Mouse (Mus musculus) common myeloid progenitor, adult 5-6 weeks (primary cell): Measurements from ENCODE around the gene Samd9l. TPM values are rescaled to one million over a fixed set of nuclear protein-coding genes. Genes with fewer than 3 reads are reported as not detected.
"Not testable (repeated sequence)": the region's sequence is repeated elsewhere in the genome, so short reads cannot be mapped to it uniquely, and the experiment has no call there.

Source experiments
- ATAC-seq: replicated peaks from 2 replicates; pipeline ENCODE4 v1.8.0; 2016; ENCODE audit warnings: low read depth, mild to moderate bottlenecking, moderate TSS enrichment, inconsistent platforms; ENCODE audit not compliant: poor library complexity, severe bottlenecking
- total RNA-seq: library from RNA; stranded (forward); fragments of 200-1000, 187-1606 nt; gene quantifications from 2 replicates; pipeline ENCODE4 v1.2.3, GENCODE M21; 2017

Samd9l gene
- 30.6 and 33.3 TPM in 2 replicates for total RNA-seq

DNA sequence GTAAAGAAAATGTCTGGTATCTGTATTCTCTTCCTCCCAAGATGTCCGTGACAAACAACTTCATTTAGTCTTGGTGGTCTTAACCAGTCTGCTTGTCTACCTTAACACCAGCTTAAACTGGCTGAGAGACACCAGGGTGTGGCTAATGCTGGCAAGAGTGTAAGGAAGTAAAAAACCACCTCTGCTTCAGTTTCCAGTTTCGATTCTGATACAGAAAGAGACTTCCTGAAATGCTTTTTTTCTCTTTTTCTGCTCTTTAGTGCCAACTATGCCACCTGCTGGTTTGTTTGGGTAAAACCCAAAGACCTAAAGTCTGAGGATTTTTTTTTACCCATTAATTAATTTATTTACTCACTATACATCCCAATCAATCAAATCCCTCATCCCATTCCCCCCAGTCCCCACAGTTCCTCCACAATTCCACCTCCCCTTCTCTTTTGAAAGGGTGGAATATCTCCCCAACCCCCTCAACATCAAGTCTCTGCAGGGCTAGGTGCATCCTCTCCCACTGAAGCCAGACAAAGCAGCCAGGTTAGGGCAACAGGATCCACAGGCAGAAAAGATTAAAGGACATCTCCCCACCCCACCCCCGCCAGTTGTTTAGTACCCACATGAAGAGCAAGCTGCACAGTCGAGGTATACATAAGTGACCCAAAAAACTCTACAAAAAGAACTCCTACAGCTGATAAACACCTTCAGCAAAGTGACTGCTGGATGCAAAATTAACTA lies at the start of gene Samd9l:
Gene Samd9l, minus strand, starts transcription at position 233 of the 729 bp plus-strand sequence.
- peak; percentile 95 for ATAC-seq

DNA sequence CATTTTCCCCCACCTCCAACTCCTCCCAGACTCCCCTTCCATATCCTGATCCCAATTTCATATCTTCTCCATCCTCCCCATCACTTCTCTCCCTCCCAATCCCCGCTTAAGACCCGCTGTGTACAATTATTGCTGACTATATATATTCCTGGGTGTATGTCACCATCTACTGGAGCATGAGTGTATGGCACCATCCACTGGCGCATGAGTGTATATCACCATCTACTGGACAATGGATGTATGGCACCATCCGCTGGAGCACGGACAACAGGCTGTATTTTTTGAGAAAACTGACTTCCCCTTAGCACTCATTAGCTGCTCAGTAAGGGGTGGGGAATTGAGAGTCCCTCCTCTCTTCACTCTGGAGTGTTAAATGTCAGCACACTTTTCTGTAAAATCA lies 48.0 kb upstream of the Samd9l start:
- ATAC-seq: peak; percentile 100

DNA sequence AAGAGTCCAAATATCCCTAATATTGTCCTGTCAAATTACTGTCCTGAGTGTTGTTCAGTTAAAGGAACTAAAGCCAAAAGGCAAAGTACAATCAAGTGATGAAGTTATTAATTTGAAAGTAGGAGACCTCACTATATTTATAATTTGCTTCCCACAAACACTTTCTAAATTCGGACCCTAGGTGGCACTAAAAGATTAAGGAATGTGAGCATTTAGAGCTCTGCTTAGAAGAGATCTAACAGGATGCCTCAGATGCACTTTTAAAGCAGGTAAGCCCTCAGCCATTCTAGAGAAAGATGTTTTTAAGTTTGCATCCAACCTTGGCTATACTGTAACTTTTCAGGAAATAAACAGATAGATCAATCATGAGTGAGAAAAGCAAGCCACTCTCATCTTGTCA lies 44.5 kb upstream of the Samd9l start:
- ATAC-seq: no peak

DNA sequence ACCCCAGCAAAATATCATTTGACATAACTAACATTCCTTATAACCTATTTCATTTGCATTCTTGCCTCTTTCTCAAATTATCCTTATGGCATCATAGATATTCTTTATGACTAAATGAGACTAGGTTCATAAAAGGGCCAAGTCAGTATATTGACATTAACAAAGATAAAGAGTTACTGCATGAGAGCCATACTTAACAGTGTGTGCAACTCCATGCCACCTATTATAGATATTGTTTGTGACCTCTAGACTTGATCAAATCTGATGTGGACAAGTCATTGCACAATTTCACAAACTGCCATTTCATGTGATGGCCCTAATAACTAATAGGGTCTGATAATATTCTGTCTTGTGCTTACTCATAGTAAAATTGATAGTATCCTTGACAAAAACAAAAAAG lies 36.7 kb upstream of the Samd9l start:
- ATAC-seq: no peak

DNA sequence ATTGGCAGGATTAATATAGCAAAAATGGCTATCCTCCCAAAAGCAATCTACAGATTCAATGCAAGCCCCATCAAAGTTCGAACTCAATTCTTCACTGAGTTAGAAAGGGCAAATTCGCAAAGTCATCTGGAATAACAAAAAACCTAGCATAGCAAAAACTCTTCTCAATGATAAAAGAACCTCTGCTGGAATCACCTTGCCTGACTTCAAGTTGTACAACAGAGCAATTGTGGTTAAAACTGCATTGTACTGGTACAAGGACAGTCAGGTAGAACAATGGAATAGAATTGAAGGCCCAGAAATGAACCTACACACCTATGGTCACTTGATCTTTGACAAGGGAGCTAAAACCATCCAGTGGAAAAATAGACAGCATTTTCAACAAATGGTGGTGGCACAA lies 31.6 kb upstream of the Samd9l start:
- ATAC-seq: not testable (repeated sequence)

DNA sequence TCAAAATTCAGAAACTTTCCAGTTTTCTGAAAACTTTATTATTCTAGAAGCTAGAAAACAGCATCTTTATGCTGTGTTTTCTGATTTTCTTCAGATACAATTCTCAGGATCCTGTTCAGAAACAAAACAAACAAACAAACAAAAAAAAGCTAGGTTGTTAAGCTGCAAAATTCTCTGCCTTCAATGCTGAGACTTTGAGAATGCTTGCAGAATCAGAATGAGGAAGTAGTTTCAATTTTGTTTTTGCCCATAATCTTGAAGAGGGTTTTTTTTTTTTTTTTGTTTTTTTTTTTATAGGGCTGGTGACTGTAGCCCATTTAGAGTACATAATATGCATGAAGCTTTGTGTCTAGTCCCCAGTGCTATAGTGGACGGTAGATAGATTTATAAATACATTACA lies 27.7 kb upstream of the Samd9l start:
- ATAC-seq: peak; percentile 30

DNA sequence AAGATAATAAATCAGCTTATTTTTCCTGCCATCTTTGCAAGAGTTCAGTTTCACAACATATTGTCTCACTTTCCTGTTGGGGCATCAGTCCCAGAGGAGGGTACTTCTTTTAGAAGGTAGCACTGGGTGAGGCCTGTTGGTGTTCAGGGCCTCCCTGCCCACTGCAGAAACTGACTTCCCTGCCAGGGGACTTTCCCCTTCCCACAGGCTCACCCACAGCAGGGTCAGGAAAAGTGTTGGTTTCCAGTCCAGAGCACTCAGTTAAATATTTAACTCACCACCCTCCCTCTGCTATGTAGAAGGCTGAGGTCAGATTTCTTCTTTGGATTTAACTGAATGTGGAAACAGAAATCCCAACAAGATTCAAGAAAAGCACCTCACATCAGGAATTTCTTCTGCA lies 26.0 kb upstream of the Samd9l start:
- ATAC-seq: peak; percentile 51

DNA sequence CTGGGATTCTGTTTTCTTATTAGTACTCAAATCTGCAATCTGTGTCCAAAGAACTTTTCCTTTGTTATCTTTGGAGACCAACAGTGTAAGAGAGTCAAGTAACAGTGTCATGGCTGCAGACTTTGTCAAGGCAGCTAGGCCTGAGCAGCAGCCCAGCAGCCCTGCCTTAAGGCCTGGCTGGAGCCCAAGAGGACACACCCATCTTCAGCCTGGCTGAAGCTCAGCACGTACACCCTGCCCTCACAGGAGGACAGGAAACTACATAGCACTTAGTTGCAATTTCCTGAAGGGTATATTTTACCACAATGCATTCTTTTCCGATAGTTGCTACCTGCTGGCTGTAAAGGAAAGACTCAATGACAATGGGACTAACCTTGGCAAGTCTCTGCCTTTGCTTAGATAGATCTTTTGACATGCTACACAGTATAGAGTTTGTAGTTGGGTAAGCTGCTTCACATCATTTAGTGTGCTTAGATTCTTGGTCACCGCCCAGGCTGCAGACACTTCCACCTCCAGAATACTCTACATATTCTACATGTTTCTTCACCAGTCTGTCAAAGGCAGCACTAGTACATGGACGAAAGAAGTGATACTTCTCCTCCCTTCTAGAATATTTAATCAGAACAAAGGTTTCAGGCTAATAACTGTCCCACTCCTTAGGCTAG lies 25.4 kb upstream of the Samd9l start:
- peak; percentile 83 for ATAC-seq

DNA sequence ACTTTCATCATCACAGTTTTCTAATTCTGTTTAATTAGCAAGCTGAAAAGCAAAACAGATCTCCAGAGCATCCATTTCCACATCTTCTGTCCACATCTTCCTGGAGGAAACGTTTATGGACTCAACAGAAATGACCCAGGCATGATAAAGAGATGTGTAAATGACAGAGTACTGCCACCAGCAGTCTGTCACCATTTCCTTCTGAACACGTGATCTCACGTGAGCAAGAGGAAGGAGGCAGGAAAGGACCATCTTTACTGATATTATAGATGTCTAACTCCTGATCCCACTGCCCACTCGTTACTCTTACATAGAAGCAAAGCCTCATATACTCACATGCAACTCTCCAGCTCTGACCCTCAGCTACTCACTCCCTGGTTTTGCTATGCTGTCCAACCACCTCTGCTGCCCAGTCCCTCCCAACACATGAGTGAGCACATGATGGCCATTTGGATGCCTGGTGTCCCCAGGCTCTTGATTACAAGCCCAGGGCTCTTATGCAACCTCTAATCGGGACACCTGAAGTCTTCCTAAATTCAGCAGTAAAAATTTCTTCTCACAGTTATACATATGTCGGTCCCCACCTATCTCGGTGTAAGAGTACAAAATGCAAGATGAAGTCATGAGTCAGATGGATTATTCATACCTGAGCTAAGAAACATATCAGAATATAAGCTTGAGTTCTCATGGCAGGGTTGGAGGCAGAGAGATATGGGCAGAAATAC lies 2.0 kb downstream of the Samd9l start:
- ATAC-seq: peak; percentile 43

DNA sequence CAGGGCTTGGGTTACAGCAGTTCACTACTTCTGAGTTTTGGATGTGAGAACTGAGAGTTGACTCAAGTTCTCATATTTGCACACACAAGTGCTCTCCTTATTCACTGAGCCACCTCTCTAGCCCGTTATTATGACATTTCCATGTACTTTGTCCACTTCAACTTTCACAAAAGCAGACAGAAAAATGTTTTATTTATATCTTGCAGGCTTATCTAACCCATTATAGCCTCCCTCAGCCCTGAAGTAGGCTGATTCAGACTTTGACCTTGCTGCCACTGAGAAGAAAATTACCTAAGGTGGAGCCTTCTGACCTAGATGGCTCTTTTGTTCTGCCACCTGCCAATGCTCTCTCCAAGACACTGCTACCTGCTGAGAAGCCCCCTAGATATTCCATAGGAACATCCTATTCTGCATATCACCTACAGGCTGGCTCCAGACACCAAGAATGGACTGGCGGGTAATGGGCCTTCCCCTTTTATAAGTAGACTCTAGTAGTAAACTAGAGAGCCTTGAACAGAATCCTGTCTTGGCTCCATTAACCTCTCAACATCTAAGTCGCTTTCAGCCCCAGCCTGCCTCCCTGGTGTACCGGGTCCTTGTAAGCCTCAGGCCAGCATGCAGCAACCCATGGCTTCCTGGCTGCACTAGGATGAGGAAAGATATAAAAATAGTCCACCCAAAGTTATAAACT lies 3.3 kb downstream of the Samd9l start:
- ATAC-seq: not testable (repeated sequence)

DNA sequence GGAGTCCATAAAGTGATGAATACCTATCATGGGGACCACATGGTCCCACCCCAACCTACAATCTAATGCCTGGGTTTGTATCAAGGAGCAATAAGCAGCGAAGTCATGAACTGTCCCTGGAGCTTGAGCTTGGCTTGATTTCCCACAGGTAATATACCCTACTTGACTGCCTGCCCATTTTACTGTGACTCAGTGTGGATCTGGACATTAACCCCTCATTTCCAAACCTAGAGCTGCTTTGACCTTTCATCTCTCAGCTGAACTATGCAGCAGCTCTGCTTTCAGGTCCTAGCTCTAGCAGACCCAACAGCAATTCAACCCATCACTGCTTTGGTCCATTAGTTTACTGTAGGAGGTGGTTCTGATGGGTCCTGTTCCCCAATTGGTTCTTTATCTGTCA lies 9.4 kb downstream of the Samd9l start:
- no peak for ATAC-seq

DNA sequence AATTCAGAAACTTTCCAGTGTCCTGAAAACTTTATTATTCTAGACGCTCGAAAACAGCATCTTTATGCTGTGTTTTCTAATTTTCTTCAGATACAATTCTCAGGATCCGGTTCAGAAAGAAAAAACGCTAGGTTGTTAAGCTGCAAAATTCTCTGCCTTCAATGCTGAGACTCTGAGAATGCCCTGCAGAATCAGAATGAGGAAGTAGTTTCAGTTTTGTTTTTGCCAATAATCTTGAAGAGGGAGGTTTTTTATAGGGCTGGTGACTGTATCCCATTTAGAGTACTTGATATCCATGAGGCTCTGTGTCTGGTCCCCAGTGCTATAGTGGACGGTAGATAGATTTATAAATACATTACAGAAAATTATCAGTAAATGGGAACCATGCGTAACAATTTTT lies 12.8 kb downstream of the Samd9l start:
- peak; percentile 67 for ATAC-seq

DNA sequence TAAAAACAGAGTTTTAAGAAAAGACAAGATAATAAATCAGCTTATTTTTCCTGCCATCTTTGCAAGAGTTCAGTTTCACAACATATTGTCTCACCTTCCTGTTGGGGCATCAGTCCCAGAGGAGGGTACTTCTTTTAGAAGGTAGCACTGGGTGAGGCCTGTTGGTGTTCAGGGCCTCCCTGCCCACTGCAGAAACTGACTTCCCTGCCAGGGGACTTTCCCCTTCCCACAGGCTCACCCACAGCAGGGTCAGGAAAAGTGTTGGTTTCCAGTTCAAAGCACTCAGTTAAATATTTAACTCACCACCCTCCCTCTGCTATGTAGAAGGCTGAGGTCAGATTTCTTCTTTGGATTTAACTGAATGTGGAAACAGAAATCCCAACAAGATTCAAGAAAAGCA lies 14.6 kb downstream of the Samd9l start:
- peak; percentile 36; the same call in 1 of the 2 replicates for ATAC-seq

DNA sequence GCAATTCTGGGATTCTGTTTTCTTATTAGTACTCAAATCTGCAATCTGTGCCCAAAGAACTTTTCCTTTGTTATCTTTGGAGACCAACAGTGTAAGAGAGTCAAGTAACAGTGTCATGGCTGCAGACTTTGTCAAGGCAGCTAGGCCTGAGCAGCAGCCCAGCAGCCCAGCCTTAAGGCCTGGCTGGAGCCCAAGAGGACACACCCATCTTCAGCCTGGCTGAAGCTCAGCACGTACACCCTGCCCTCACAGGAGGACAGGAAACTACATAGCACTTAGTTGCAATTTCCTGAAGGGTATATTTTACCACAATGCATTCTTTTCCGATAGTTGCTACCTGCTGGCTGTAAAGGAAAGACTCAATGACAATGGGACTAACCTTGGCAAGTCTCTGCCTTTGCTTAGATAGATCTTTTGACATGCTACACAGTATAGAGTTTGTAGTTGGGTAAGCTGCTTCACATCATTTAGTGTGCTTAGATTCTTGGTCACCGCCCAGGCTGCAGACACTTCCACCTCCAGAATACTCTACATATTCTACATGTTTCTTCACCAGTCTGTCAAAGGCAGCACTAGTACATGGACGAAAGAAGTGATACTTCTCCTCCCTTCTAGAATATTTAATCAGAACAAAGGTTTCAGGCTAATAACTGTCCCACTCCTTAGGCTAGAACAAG lies 15.1 kb downstream of the Samd9l start:
- peak; percentile 76 for ATAC-seq

DNA sequence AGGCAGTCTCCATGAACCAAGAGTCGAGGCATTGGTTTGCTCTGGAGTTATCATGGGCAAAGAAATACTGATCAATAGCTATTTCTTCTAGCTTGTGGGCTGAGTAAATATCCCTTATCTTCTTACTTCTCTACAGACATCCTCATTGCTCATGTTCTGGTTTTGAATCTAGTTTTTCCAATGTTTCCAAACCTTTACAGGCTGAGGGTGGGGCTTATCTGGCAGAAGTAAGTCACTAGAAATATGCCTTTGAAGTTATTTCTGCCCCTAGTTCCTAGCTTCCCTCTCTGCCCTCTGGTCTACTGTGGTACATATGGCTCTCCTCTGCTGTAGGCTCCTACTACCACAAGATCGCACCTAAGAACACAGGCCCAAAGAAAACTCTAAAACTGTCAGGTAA lies 20.2 kb downstream of the Samd9l start:
- ATAC-seq: no peak

DNA sequence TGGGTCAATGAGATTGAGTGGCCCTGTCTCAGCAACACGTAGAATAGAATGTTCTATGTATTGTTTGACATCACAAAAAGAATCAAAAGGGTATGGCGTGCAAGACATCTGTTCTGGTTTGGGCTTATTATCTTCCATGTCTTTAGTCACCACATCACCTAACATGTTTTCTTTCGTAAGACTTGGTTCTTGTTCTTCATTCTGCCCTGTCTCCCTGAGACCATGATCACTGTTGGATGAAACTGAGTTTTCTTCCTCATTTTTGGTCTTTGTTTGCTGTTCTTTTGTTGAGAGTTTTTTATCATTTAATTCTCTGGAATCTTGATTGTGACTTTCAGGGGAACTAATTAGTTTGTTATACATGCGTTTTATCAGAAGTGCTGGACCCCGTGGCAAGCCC lies 22.7 kb downstream of the Samd9l start:
- no peak for ATAC-seq

DNA sequence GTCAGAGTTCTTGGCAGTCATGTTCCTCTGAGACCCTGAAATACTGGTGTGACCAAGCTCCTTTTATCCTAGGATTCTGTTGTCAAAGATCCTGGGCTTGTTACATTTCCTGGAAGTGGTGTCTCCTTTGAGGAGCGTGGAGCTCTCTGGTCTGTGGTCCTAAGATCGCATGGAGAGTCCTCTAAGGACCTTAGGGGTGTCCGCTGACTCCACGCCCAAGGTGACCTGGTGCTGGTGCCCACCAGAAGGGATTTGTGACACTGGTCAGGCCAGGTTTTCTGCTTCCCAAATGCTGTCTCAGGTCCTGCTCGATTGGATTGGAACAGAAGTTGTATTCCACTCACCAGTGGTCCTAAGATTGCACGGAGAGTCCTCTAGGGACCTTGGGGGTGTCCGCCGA lies 29.8 kb downstream of the Samd9l start:
- ATAC-seq: no peak

DNA sequence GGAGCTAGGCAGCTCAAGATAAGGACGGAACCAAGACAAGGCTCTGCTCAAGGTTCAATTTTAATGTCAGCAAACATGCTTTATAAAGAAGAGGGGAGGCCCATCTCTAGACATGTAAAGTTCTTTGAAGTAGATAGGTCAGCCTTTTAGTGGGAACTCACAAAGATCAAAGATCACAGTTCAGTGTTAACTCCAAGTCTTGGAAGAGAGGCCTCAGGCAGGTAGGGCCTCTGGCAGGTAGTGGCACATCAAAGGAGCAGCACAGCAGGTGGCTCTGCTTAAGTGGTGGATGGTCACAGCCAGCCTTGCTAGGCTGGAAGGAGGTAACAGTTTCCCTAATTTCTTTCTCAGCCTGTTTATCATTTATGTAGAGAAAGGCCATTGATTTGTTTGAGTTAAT lies 33.8 kb downstream of the Samd9l start:
- ATAC-seq: not testable (repeated sequence)

DNA sequence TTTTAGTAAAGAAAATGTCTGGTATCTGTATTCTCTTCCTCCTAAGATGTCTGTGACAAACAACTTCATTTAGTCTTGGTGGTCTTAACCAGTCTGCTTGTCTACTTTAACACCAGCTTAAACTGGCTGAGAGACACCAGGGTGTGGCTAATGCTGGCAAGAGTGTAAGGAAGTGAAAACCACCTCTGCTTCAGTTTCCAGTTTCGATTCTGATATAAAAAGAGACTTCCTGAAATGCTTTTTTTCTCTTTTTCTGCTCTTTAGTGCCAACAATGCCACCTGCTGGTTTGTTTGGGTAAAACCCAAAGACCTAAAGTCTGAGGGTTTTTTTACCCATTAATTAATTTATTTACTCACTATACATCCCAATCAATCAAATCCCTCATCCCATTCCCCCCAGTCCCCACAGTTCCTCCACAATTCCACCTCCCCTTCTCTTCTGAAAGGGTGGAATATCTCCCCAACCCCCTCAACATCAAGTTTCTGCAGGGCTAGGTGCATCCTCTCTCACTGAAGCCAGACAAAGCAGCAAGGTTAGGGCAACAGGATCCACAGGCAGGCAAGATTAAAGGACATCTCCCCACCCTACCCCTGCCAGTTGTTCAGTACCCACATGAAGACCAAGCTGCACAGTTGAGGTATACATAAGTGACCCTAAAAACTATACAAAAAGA lies 53.3 kb downstream of the Samd9l start:
- peak; percentile 96 for ATAC-seq
